Mouse (Mus musculus) E14TG2a.4 (cell line): ENCODE data around the gene Efcab3.

Experiments
- CTCF ChIP-seq: conservative IDR thresholded peaks from 2 replicates; pipeline ENCODE4 v1.5.1; 2014; ENCODE audit warnings: low read length
- NANOG ChIP-seq: IDR thresholded peaks from 2 replicates; pipeline ENCODE4 v1.6.1; 2014; ENCODE audit warnings: borderline replicate concordance, low read length, mixed read lengths
- POU5F1 ChIP-seq: IDR thresholded peaks from 2 replicates; pipeline ENCODE4 v1.6.1; 2014; ENCODE audit warnings: low read length, borderline replicate concordance

DNA sequence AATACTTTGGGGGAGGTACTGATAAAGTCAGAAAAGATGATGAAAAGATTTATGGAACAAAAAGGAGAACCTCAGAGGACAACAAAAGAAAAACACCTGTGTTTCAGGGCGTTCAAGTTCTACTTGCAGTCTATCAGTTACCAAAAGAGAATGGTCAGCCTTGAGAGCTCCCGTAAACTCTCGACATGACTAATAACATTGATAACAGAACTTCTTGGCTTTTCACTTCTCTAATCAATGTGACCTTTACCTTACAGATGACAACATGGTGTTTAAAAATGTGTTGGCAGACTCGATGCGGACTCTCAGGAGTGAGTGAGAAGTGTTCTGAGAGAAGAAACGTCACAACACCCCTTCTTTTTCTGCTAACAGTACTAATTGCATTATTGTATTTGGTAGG, 33.2 kb upstream of the Efcab3 start:
- TF ChIP-seq CTCF, result no peak
- TF ChIP-seq POU5F1, result no peak
- no peak for TF ChIP-seq NANOG
